Mouse (Mus musculus) C2C12 (cell line): ENCODE results near the gene Zfp385c. TPM values are rescaled to one million over a fixed set of nuclear protein-coding genes. Genes with fewer than 3 reads are reported as not detected.

Experiments used
- H3K27me3 ChIP-seq: one replicate; pipeline ENCODE4 v1.6.1; 2011; ENCODE audit not compliant: control insufficient read depth, insufficient read depth, insufficient read length
- H3K36me3 ChIP-seq: one replicate; pipeline ENCODE4 v1.6.1; 2011; ENCODE audit not compliant: control insufficient read depth, insufficient read depth
- H3K4me3 ChIP-seq: one replicate; pipeline ENCODE4 v1.5.1; 2011; ENCODE audit warnings: mild to moderate bottlenecking, control low read depth; ENCODE audit not compliant: poor library complexity, insufficient read depth, severe bottlenecking
- H3K79me2 ChIP-seq: one replicate; pipeline ENCODE4 v1.6.1; 2011; ENCODE audit not compliant: control insufficient read depth, insufficient read depth
- H3K79me3 ChIP-seq: one replicate; pipeline ENCODE4 v1.6.1; 2011; ENCODE audit warnings: low read depth, control low read depth
- H3ac ChIP-seq: one replicate; pipeline ENCODE3; 2011; ENCODE audit warnings: low read depth; ENCODE audit not compliant: control insufficient read depth, insufficient read length
- CEBPB ChIP-seq: IDR thresholded peaks from one replicate; pipeline ENCODE4 v1.6.1; 2011; ENCODE audit warnings: low read depth, mild to moderate bottlenecking, control low read depth, moderate library complexity
- CTCF ChIP-seq: IDR thresholded peaks from one replicate; pipeline ENCODE4 v1.5.1; 2011; ENCODE audit not compliant: control insufficient read depth, insufficient read depth, insufficient read length
- FOSL1 ChIP-seq: IDR thresholded peaks from one replicate; pipeline ENCODE4 v1.8.0; 2011; ENCODE audit warnings: mild to moderate bottlenecking, low read length; ENCODE audit not compliant: poor library complexity, insufficient read depth, severe bottlenecking
- MAX ChIP-seq: IDR thresholded peaks from one replicate; pipeline ENCODE4 v1.6.1; 2011; ENCODE audit warnings: mild to moderate bottlenecking, control low read depth
- MYOD1 ChIP-seq: IDR thresholded peaks from one replicate; pipeline ENCODE4 v1.6.1; 2011; ENCODE audit warnings: low read depth; ENCODE audit not compliant: control insufficient read depth, insufficient read length
- MYOG ChIP-seq: IDR thresholded peaks from one replicate; pipeline ENCODE4 v1.6.1; 2011; ENCODE audit not compliant: control insufficient read depth, insufficient read length; ENCODE audit errors: extremely low read depth
- USF1 ChIP-seq: IDR thresholded peaks from one replicate; pipeline ENCODE4 v1.6.1; 2011; ENCODE audit warnings: low read depth, mild to moderate bottlenecking, control low read depth, moderate library complexity
- polyA plus RNA-seq: library from polyadenylated mRNA; unstranded; fragments of >200 nt; fragmentation: generic; extraction: Trizol; gene quantifications from one replicate; pipeline ENCODE4 v1.2.1, GENCODE M21; 2012; ENCODE audit warnings: missing spikeins

Zfp385c gene
- polyA plus RNA-seq, 1 experiment, result not detected

DNA sequence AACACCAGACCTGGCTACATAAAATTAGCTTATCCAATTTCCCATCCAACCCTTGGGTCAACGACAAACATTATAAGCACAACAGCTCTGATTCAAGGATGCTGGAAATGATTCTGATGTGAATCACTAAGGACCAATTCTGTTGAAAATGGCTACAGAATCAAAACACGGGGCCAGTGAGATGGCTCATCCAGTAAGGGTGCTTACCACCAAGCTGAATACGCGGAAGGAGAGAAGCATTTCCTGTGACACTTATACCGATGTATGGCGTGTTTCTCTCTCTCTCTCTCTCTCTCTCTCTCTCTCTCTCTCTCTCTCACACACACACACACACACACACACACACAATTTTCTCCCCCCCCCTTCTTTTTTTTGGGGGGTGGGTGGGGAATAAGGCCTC lies 85.1 kb downstream of the Zfp385c start:
- H3ac ChIP-seq, result no peak overlapping the region
- H3K36me3 ChIP-seq, result peaks cover 53% of the 10 kb centered on the region
- H3K4me3 ChIP-seq, result no peak overlapping the region
- TF ChIP-seq CTCF, result no peak
- no peak for TF ChIP-seq MAX
- no peak for TF ChIP-seq USF1
- no peak for TF ChIP-seq MYOD1
- TF ChIP-seq CEBPB, result no peak
- no peak for TF ChIP-seq FOSL1
- no peak for TF ChIP-seq MYOG
- H3K27me3 ChIP-seq, result no peaks in the 10 kb centered on the region
- H3K79me3 ChIP-seq, result peaks cover 94% of the 10 kb centered on the region
- peaks cover 100% of the 10 kb centered on the region for H3K79me2 ChIP-seq

DNA sequence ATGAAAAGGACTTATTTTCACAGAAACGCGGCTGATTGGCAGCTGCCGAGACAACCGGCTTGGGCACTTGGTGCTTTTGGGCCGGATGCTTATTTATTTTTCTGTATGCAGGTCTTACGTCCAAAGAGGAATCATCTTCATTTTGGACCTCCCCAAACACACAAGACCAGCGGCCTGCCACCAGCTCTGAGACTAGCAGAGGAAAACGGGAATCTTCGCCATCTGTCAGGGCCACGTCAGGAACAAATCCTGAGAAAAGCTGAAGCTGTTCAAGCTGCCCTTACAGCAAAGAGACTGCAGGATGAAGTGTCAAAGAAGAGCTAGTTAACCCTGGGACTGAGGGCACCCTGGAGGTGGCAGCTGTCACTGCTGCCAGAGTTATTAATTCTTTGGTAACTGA lies 86.8 kb downstream of the Zfp385c start:
- no peak overlapping the region for H3ac ChIP-seq
- H3K79me2 ChIP-seq, result peaks cover 100% of the 10 kb centered on the region
- peaks cover 83% of the 10 kb centered on the region for H3K79me3 ChIP-seq
- no peaks in the 10 kb centered on the region for H3K27me3 ChIP-seq
- peaks cover 60% of the 10 kb centered on the region for H3K36me3 ChIP-seq
- TF ChIP-seq CTCF (no peak), MAX (no peak), MYOG (no peak), MYOD1 (no peak), USF1 (no peak), CEBPB (no peak)
- no peak overlapping the region for H3K4me3 ChIP-seq

DNA sequence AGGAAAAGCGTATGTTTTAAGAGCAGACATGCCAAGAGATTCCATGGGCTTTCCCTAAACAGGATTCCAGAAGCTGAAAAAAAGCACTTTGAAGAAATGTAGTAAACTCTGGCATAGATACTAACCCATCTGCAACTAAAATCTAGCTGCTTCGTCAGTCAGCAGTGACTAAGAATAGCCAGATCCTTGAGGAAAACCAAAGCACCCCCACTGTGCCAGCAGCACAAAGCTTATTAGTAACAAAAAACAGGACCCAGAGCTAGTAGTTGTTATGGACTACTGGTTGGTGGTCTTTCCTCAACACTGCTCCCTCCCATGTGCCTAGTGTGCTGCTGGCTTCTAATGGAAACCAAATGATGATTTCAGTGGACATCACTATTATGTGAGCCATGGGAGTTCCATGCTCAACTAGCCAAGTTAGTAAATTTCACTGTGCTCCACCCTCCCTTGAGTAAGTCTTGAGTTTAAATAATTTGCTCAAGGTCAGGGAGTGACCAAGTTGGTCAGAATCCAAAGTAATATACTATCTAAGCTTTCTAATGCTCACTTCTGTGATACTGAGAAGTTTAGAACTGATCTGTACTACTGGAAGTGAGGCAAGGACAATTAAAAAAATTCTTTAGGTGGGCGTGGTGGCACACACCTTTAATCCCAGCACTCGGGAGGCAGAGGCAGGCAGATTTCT lies 87.8 kb downstream of the Zfp385c start:
- H3K79me3 ChIP-seq, result peaks cover 73% of the 10 kb centered on the region
- H3K27me3 ChIP-seq, result no peaks in the 10 kb centered on the region
- peaks cover 90% of the 10 kb centered on the region for H3K79me2 ChIP-seq
- no peak overlapping the region for H3ac ChIP-seq
- H3K4me3 ChIP-seq, result no peak overlapping the region
- TF ChIP-seq MYOD1, result no peak
- no peak for TF ChIP-seq CTCF
- no peak for TF ChIP-seq USF1
- TF ChIP-seq CEBPB, result no peak
- no peak for TF ChIP-seq MAX
- TF ChIP-seq MYOG, result no peak
- peaks cover 61% of the 10 kb centered on the region for H3K36me3 ChIP-seq

DNA sequence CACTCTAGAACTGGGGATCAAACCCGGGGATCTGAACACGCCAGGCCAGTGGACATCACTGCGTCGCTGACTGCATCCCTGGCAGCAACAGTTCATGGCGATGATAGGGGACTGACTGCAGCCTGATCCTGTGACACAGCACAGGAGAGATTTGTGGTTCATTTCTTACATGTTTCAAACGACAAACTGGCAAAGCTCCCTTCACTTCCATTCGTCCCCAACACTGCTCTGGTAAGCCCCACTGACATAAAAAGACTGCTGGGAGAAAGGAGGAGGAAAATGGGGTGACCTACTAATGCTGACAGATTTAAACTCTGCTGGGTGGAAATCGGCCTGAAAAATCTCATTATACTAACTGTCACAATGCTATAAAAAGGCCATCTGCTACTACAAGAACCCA lies 88.4 kb downstream of the Zfp385c start:
- no peak overlapping the region for H3K4me3 ChIP-seq
- H3K79me3 ChIP-seq, result peaks cover 67% of the 10 kb centered on the region
- H3K27me3 ChIP-seq, result no peaks in the 10 kb centered on the region
- H3ac ChIP-seq, result no peak overlapping the region
- TF ChIP-seq CEBPB (no peak), FOSL1 (no peak), MYOD1 (no peak), MAX (no peak), MYOG (no peak), USF1 (no peak), CTCF (no peak)
- peaks cover 61% of the 10 kb centered on the region for H3K36me3 ChIP-seq
- H3K79me2 ChIP-seq, result peaks cover 83% of the 10 kb centered on the region

DNA sequence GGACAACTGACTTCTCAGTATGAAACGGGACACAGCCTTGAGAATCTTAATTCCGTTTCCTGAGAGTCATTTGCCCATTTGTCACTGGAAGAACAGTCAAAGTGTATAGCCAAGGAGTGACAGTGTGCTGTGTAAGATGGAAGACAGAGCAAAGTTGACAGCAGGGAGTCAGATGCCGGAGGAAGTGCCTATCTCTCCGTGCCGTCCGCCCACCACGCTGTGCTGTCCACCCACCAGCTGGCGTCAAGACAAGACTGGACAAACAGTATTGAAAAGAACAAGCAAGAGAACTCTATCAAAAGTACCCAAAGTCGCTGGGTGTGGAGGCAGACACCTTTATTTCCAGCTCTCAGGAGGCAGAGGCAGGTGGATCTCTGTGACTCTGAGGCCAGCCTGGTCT lies 89.1 kb downstream of the Zfp385c start:
- no peak overlapping the region for H3K4me3 ChIP-seq
- peaks cover 60% of the 10 kb centered on the region for H3K79me3 ChIP-seq
- no peak overlapping the region for H3ac ChIP-seq
- peaks cover 77% of the 10 kb centered on the region for H3K79me2 ChIP-seq
- H3K36me3 ChIP-seq, result peaks cover 61% of the 10 kb centered on the region
- H3K27me3 ChIP-seq, result no peaks in the 10 kb centered on the region
- TF ChIP-seq MYOD1 (no peak), CEBPB (no peak), FOSL1 (no peak), CTCF (no peak), MYOG (no peak), MAX (no peak), USF1 (no peak)

DNA sequence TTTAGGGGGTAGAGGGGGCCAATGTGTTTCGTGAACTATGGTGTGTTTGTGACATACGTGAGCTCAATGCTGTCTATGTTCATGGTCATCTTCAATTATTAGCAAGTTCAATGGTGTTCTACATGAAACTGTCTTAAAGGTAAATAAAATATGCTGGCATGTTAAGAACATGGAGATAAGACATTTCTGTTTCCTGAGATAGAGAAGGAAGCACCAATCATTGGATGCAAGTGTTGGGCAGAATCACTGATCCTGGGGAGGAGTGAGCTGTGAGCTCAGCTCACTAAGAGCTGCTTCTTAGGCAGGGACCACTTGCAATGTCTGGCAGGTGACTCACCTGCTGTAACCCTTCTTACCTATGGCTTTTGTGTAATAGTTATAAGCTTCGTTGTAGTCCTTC lies 90.9 kb downstream of the Zfp385c start:
- Histone ChIP-seq H3ac (no peak overlapping the region), H3K79me2 (peaks cover 59% of the 10 kb centered on the region), H3K79me3 (peaks cover 44% of the 10 kb centered on the region), H3K27me3 (no peaks in the 10 kb centered on the region), H3K4me3 (no peak overlapping the region), H3K36me3 (peaks cover 70% of the 10 kb centered on the region)
- TF ChIP-seq MAX (no peak), FOSL1 (no peak), MYOD1 (no peak), MYOG (no peak), CEBPB (no peak), CTCF (no peak), USF1 (no peak)
